Mouse (Mus musculus) hematopoietic stem cell, adult 5-6 weeks (primary cell): ENCODE measurements at regions not wholly inside any gene's neighbourhood (a gene's known extent, or its start where the extent isn't known, plus 50 kb on each side); places are given as distances from the start of the nearest gene placed in this dataset.

Source experiments
- ATAC-seq, 2 experiments: fragments of 125-278 bp in 1 of 2; replicated peaks in 1 of 2; 2 replicates each; pipeline ENCODE4 v1.8.0; 2016 to 2017; ENCODE audit warnings: inconsistent platforms in 2 of 2, mild to moderate bottlenecking in 2 of 2, moderate number of reproducible peaks in 2 of 2, low read depth in 1 of 2, moderate TSS enrichment in 1 of 2; ENCODE audit not compliant: low FRiP score in 2 of 2, poor library complexity in 2 of 2, severe bottlenecking in 2 of 2, insufficient read depth in 1 of 2, low TSS enrichment in 1 of 2

DNA sequence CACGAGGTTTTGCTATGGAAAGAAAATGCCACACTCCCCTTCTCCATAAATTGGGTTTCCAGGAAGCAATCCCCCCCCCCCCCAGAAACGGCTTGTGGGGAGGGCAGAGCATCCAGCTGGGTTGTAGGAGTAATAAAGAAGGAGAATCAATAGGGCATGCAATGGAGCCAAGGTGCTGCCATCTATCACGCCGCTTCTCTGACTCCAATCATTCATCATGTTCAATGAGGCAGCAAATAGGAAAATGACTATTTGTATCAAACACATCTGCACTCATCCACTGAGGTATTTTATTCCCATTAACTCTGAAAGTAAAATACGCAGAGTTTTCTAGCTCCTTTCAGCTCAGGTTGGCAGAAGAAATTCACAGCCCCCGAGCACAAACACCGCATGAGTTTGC, 103.5 kb upstream of the Tbca start:
- no peak for ATAC-seq

DNA sequence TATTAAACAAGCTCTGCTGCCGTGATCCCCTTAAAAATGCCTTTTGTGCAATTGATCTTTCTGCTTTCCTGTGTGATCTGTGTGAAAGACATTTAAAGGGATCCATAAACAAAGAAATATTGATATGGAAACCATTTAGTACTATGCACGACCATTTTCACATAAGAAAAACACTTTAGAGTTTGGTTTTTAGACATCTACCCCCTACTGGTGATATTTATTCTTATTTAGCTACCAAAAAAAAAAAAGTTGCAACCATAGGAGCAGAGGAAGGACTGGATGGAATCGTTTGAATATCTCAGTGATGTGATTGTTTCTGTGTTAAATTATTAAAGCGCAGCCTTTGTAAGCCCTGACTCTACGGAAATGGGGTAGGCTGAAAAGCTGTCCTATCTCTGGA, 101.4 kb upstream of the Tbca start:
- no peak for ATAC-seq

- no peak for ATAC-seq
These were observed 82.1 kb upstream of the Tbca start for GRCm38 (mm10) chr13:94706641-94707053.

DNA sequence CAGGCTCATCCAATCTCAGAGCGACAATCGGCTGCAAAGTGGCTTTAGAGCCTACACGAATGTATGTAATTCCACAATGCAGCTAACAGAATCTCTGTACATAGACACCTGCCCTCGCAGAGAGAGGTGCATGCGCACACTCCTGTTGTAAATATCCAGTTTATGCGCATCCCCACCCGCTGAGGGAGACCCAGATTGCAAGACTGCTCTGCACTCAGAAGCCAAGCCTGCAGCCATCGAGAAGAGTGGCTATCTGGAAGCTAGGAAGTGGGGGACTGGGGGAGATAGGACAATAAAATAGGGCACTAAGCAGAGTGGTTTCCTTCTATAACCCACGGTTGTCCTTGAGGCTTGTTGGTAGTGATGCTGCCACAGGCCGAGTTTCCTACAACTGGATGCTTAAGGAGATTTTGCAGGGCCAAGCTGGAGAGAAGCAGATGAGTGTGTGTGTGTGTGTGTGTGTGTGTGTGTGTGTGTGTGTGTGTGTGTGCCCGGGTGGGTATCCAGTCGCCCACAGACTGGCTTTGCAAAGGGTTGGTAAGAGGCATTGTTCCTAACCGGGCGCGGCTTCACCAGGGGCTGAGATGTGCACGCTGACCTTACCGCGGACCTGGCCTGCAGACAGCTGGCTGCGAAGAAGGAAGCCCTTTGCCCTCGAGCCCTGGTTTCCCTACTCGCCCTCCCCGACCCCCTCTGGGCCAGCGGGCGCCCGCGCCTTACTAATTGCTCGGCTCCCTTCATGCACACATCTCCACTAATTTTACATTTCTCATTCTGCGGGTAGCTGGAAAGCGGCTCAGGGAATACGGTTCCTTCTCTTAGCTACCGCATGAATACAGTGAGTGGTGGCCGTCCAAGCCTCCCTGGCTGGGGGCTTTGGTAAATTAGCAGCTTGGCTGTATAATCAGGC, 81.1 kb upstream of the Tbca start:
- ATAC-seq: no peak

GRCm38 (mm10) chr13:94708786-94709185, 79.9 kb upstream of the Tbca start:
- no peak for ATAC-seq

DNA sequence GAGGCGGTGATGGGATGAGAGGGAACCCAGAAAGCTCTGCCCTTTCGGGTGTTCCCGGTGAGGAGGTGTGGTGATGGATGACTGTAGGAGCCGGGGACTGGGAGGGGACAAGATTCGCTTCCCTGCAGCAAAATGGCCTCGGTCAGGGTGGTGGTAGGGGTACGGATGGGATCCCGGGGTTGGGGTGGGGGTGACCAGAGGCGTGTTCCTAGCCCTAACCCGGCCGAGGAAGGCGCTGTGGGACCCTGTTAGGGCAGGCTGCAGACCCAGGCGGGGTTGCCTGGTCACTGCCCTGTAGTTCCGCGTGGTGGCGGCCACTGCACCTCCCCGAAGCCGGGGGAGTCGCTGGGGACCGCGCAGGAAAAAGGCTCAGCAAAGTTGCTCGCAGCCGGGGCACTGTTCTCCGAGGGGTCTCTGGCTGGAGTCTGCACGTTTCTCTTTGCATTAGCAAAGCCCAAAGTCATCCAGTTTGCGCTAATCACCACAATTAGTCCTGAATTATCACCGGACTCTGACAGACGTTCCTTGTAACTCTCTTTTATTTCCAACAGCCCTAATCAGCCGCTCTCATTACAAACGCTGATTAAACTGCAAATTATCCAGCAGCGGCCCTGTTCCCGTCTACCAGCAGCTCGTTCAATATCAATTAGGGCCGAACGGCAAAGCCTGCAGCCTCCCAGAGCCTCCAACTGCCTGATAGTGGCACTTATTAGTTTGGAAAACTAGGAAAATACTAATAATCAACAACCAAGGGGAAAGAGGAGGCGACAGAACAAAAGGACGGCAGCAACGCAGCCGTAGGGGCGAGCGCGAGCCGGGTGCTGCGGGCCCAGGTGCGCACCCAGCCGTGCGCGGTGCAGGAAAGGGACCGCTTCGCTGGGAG, 78.8 kb upstream of the Tbca start:
- ATAC-seq: 0 out of 4 replicates have a peak, but pooled peaks have one; percentile 20 to 22

- no peak for ATAC-seq
These were observed 78.0 kb upstream of the Tbca start for GRCm38 (mm10) chr13:94710574-94711172.

- peak; percentile 57 to 80; a peak in 3 of 4 replicates for ATAC-seq
These were observed 75.3 kb upstream of the Tbca start for GRCm38 (mm10) chr13:94713451-94713850.

- ATAC-seq: no peak
These were observed 67.1 kb upstream of the Tbca start for GRCm38 (mm10) chr13:94721625-94722024.
